Mouse (Mus musculus): ENCODE measurements around the gene Immp1l. TPM values are rescaled to one million over a fixed set of nuclear protein-coding genes. Genes with fewer than 3 reads are reported as not detected.

The Immp1l gene
- polyA plus RNA-seq, 1 experiment from 2014 or later: 135 TPM

Small RNA genes lying within 50 kb of the gene (microRNA-seq; reads per million reads assigned to microRNA genes)
- gene Gm22002: not detected

Other genes with a start within 250 kb of the Immp1l start
- gene Pax6, start 235.7 kb upstream of the Immp1l start, polyA plus RNA-seq (2015; fragmentation: Nextera tagmentation; extraction: Ambion mirVana): 0.05 and 0.18 TPM in 2 replicates
- gene Elp4, start 74 bp upstream of the Immp1l start, polyA plus RNA-seq (2015; fragmentation: Nextera tagmentation; extraction: Ambion mirVana): 19.0 and 22.4 TPM in 2 replicates
- 29.2 and 32.1 TPM in 2 replicates for gene Dnajc24, start 98.9 kb downstream of the Immp1l start, polyA plus RNA-seq (2015; fragmentation: Nextera tagmentation; extraction: Ambion mirVana)

Measured in heart, embryonic 15.5 days (tissue).